Mouse (Mus musculus) heart, postnatal 0 days (tissue): ENCODE measurements around the gene Sox13.

Source experiments
- CTCF ChIP-seq: IDR thresholded peaks from 2 replicates; pipeline ENCODE4 v1.5.1; 2016; ENCODE audit warnings: antibody characterized with exemption, control low read depth, low read depth
- EP300 ChIP-seq: IDR thresholded peaks from 2 replicates; pipeline ENCODE4 v1.6.1; 2016; ENCODE audit warnings: antibody characterized with exemption, low read depth

DNA sequence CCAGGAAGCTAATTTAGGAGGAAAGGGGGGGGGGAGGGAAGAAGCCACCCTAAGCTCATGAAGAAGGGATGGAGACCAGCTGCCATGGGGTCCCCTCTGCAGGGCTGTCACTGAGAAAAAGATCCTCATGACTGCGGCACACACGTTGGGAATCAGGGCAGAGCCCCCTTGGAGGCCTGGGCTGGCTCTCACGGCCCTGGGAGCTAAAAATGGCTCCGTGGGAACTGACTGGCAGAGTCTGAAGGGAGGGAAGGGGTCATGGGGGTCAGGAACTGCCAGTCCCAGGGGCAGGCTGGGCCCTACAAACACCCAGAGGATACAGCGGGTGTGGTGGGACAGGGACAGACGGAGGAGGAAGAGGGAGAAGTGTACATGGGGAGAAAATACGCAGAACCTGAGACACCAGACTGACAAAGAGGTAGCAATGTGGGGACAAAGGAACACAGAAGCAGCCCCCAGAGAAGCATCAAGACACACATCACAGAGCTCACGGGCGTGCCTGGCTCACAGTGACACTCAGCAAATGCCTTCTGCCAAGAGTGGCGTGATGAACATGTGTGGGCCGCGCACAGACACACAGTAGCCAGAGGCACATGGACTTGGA lies 41.5 kb downstream of the Sox13 start:
- TF ChIP-seq CTCF (no peak), EP300 (no peak)
